Mouse (Mus musculus): Measurements from ENCODE around the gene Eda.

DNA sequence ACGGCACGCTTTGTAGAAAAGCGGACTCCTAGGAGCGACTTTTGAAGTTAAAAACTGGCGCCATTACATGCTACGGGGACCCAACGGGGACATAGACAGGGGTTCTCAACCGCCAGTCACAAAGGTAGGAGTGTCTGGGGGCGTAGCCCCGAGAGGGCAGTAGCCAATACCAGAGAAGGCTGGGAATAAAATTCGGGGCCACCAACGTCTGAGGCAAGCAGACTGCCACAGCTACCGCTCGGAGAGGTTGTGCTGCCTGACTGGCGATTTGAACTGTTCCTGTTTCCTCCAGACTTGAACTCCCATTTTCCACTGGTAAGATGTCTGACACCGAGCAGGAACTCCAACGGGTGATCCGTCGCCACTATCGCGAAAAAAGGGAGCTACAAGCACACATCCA, 453.3 kb downstream of the Eda start, which contains the start of gene Otud6a:
- no peak for TF ChIP-seq FLI1 (IDR thresholded peaks at IDR 0.05; ENCODE audit: low read length)
- no peak for TF ChIP-seq GATA1 (IDR thresholded peaks at IDR 0.05; ENCODE audit: borderline replicate concordance, low read length)

Data from megakaryocyte, embryonic 14.5 days (primary cell).